Comparison of ENCODE assay signal across 8 mouse cellular contexts in the genomic region with DNA sequence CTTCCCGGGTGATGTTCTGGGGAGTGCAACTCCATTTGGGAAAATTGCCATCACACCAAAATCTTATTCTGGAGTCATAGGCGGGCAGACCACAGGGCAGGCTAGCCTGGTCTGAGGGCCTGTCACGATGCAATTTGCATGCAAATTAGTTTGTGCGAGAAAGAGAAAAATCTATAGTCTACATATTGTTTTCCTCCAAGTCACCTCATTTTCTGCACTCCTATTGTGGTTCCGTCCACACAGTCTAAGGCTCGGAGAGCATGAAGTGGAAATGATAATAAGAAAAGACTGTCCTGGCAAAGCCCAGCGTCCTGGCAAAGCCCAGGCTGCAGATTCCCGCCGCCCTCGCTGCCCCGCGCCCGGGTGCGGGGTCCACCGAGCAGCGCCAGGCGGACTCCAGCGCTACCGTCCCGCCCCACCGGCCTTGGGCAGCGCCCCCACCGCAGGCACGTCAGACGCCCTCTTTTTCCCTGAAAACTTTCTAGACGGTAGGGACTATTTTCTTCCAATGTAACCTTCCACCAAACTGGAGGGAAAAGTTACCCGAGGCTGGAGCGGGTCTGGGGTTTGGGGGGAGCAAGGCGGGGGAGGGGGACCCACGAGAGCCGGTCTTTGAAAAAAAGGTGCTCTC. TPM values are rescaled to one million over a fixed set of nuclear protein-coding genes. Genes with fewer than 3 reads are reported as not detected.
DNase-seq lines count a peak whose midpoint lies in the region; ATAC-seq lines count a peak whose summit lies in the region.

No protein-coding gene starts in this region.

- H3K9ac ChIP-seq in liver, embryonic 11.5 days (ENCODE audit: low read depth, low read length): peak overlapping the region; percentile 65
- H3K9ac ChIP-seq in midbrain, embryonic 16.5 days (ENCODE audit: low read depth, low read length): peak overlapping the region; percentile 79

- peak; percentile 25 to 30 for DNase-seq in layer of hippocampus, postnatal 14 days (ENCODE audit: low spot score in 2 of 2)
- no peak for DNase-seq in layer of hippocampus, adult 8-10 months (ENCODE audit: low spot score in 2 of 2)
- DNase-seq in cerebellum, postnatal 14 days: peak; percentile 63 to 74
- peak; percentile 18 to 38 for DNase-seq in gastrocnemius, postnatal 36 days
- peak; percentile 63 for DNase-seq in hindlimb bud, embryonic 11.5 days (ENCODE audit: extremely low spot score, low read depth, low spot score)
- DNase-seq in liver, embryonic 11.5 days (ENCODE audit: low spot score): peak; percentile 61
- DNase-seq in testis, postnatal 10 days (ENCODE audit: low spot score): peak; percentile 75

- H3K36me3 ChIP-seq in liver, embryonic 11.5 days (ENCODE audit: control insufficient read depth, insufficient read depth, low read length): no peaks in the 10 kb centered on the region
- no peaks in the 10 kb centered on the region for H3K36me3 ChIP-seq in midbrain, embryonic 16.5 days (ENCODE audit: control insufficient read depth, insufficient read depth, low read length)

- H3K4me2 ChIP-seq in liver, embryonic 11.5 days: peak overlapping the region; percentile 73
- H3K4me2 ChIP-seq in midbrain, embryonic 16.5 days (ENCODE audit: low read length): peak overlapping the region; percentile 76

- no peaks in the 10 kb centered on the region for H3K4me1 ChIP-seq in liver, embryonic 11.5 days (replicated peaks; ENCODE audit: control insufficient read depth, insufficient read depth, low read length)
- H3K4me1 ChIP-seq in midbrain, embryonic 16.5 days (ENCODE audit: control insufficient read depth, insufficient read depth, low read length): peaks cover 3% of the 10 kb centered on the region; the same call in 1 of the 2 replicates

- H3K9me3 ChIP-seq in liver, embryonic 11.5 days (ENCODE audit: control insufficient read depth, low read length): no peaks in the 10 kb centered on the region
- H3K9me3 ChIP-seq in midbrain, embryonic 16.5 days (replicated peaks; ENCODE audit: control insufficient read depth, low read length, poor library complexity, severe bottlenecking): no peaks in the 10 kb centered on the region

- WGBS in liver, embryonic 11.5 days: 4% methylated on average over 31 of the region's 31 CpGs
- WGBS in midbrain, embryonic 16.5 days: 2% methylated on average over 31 of the region's 31 CpGs

- H3K27ac ChIP-seq in liver, embryonic 11.5 days (ENCODE audit: low read depth, low read length): peak overlapping the region; percentile 20; the same call in 1 of the 2 replicates
- H3K27ac ChIP-seq in midbrain, embryonic 16.5 days (ENCODE audit: low read length): peak overlapping the region; percentile 91

- H3K27me3 ChIP-seq in liver, embryonic 11.5 days (replicated peaks; ENCODE audit: control insufficient read depth, insufficient read depth, low read length): no peaks in the 10 kb centered on the region
- no peaks in the 10 kb centered on the region for H3K27me3 ChIP-seq in midbrain, embryonic 16.5 days (ENCODE audit: control insufficient read depth, insufficient read depth, low read depth, low read length)

- intact Hi-C loops in gastrocnemius, postnatal 36 days (cut with DNase I): no loop called here

- H3K4me3 ChIP-seq in liver, embryonic 11.5 days (ENCODE audit: low read depth, low read length): peak overlapping the region; percentile 58
- peak overlapping the region; percentile 63 for H3K4me3 ChIP-seq in midbrain, embryonic 16.5 days (ENCODE audit: low read depth, low read length)

- ATAC-seq in liver, embryonic 11.5 days (replicated peaks; ENCODE audit: low FRiP score): peak; percentile 49
- peak; percentile 73 for ATAC-seq in midbrain, embryonic 16.5 days

RNA-seq across cellular contexts. Expression of gene Pogz, which starts 16.2 kb away (rescaled TPM):
- total RNA-seq in layer of hippocampus, postnatal 14 days (2021): 10 to 100 TPM; 52.0 to 53.3 TPM
- total RNA-seq in layer of hippocampus, adult 8-10 months (2022): 10 to 100 TPM; 52.0 to 71.5 (median 61.4) TPM
- 10 to 100 TPM; 12.3 to 14.5 TPM for total RNA-seq in gastrocnemius, postnatal 36 days (2021)
- 12.2 and 12.7 TPM in 2 replicates for polyA plus RNA-seq in liver, embryonic 11.5 days (2014; fragmentation: Nextera tagmentation; extraction: Ambion mirVana)
- 21.1 and 23.5 TPM in 2 replicates for polyA plus RNA-seq in midbrain, embryonic 16.5 days (2015; fragmentation: Nextera tagmentation; extraction: Ambion mirVana)

RNA-seq across cellular contexts. Expression of gene Cgn, which starts 34.8 kb away (rescaled TPM):
- total RNA-seq in layer of hippocampus, postnatal 14 days (2021): 1 to 10 TPM; 3.3 to 3.5 TPM
- total RNA-seq in layer of hippocampus, adult 8-10 months (2022): 1 to 10 TPM; 4.0 to 5.5 (median 4.7) TPM
- under 1 TPM; 0.12 to 0.13 TPM for total RNA-seq in gastrocnemius, postnatal 36 days (2021)
- 10.6 and 11.5 TPM in 2 replicates for polyA plus RNA-seq in liver, embryonic 11.5 days (2014; fragmentation: Nextera tagmentation; extraction: Ambion mirVana)
- polyA plus RNA-seq in midbrain, embryonic 16.5 days (2015; fragmentation: Nextera tagmentation; extraction: Ambion mirVana): 14.2 and 16.9 TPM in 2 replicates

Comparison
In these comparisons a context has a peak if more than half of its experiments do, and no peak if none do; other contexts are left out.
1. DNase-seq: peak in layer of hippocampus, postnatal 14 days (2 of 2), cerebellum, postnatal 14 days (2 of 2), gastrocnemius, postnatal 36 days (2 of 2), hindlimb bud, embryonic 11.5 days (single experiment), liver, embryonic 11.5 days (single experiment) and testis, postnatal 10 days (single experiment); none in layer of hippocampus, adult 8-10 months (0 of 2).